Mouse (Mus musculus): ENCODE data around the gene Creb3l2. TPM values are rescaled to one million over a fixed set of nuclear protein-coding genes. Genes with fewer than 3 reads are reported as not detected.
A peak's percentile ranks its signal among the peaks of the same experiment; 100 is the strongest.

Gene Creb3l2
- total RNA-seq, 2 experiments from 2014 or later = 10.9 to 14.1 TPM

DNA sequence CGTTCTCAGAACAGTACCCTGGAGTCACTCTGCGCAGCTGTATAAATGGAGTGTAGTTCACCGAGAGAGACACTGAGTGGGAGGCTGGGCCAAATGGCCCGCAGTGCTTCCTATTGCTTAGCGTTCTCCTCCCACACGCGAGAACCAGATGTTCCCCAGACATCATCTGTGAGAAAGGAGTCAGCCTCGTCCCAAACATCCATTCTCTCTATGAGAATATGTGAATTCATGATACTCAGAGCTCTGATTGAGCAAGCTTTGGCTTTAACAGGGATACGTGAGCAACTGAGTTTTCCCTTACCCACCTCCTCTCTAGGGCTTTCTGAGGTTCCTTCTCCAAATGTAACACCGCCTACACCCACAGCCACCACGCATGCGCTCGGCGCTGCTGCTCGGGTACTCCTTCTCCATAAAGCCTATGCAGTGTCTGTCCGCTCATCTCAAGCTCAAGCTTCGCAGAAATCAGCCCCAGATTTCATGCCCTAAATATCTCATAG lies 22.5 kb downstream of the Creb3l2 start:
- H3K27ac ChIP-seq = peak overlapping the region; percentile 72
- peak; percentile 82 for DNase-seq
- no peak for TF ChIP-seq CTCF (IDR thresholded peaks at IDR 0.05)
- intact Hi-C loops (cut with DNase I) = no loop called here
- H3K4me3 ChIP-seq = peak overlapping the region; percentile 32

DNA sequence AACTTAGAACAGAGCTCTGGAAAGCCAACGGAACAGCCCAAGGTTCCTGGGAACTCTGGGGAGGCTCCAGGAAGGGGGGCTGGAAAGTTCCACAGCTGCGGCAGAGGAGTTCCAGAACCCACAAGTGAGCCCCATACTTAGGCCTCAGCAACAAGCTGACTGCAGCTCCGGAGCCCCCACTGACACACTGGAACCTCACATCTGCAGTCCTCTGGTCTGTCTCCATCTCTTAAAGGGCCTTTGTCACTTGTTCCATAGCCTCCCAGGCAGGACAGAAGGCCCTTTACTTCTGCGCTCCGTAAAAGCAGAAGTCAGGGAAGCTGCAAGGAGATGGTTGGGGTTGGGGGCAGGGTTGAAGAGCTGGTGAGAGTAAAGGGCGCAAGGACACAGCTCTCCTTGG lies 23.0 kb downstream of the Creb3l2 start:
- peak overlapping the region; percentile 32 for H3K4me3 ChIP-seq
- peak overlapping the region; percentile 72 for H3K27ac ChIP-seq
- no peak for TF ChIP-seq CTCF (IDR thresholded peaks at IDR 0.05)
- intact Hi-C loops (cut with DNase I) = no loop called here
- no peak for DNase-seq

DNA sequence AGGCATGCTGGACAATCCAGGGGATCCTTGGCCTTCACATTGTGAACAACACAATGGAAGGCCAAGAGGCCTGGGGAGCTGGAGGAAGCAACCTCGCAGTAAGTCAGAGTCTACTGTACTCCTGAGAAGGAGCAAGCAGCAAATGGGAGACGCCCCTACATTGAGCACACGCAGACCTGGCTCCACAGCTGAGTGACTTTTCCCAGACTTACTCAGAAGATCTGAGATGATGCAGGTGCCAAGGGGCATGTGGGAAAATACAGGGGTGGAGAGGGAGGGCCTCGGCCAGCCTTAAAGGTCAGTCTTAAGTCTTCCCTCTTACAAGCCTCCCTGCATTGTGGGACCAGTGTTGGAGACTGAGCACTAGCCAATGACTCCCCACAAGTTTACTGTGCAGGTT lies 25.2 kb downstream of the Creb3l2 start:
- Histone ChIP-seq H3K4me3 (no peak overlapping the region), H3K27ac (0 out of 2 replicates have a peak overlapping the region, but pooled peaks have one; percentile 13)
- DNase-seq = no peak
- TF ChIP-seq CTCF (IDR thresholded peaks at IDR 0.05) = no peak
- intact Hi-C loops (cut with DNase I) = no loop called here

DNA sequence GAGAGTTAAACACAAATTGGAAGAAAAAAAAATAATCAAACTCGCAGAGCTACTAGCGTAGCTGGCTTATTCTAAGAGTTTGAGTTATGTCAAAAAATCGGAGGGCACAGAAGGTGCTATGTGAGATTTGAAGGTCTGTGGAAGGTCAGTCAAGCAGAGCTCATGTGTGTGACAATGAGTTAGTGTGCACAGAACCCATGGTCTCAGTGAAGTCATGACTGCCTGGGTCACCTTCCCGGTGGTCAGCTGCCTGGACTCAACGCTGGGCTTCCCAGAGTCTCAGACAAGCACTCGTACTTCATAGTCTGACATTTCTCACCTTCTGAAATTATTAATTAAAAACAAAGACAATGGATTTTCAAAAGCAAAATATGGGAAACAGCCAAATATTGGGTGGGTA lies 26.4 kb downstream of the Creb3l2 start:
- TF ChIP-seq CTCF (IDR thresholded peaks at IDR 0.05) = no peak

DNA sequence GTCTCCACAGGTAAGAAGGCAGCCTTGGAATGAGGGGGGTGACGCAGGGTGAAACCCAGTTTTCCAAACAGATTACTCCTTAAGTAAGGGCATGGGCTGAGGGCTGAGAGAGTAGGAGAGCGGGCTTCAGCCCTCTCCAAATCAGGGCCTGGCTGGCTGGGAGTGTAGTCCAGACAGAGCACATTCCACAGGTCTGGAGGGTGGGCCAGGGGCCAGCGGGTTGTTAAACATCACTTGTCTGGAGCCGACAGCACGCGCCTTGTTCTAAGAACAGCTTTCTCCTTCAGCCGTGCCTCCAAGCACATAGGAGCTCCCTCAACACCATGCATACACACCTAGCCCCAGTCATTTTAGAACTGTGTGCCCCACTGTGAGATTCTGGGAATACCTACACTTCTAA lies 26.9 kb downstream of the Creb3l2 start:
- Histone ChIP-seq H3K27ac (peak overlapping the region; percentile 9; the same call in 1 of the 2 replicates), H3K4me3 (no peak overlapping the region)
- no peak for TF ChIP-seq CTCF (IDR thresholded peaks at IDR 0.05)
- peak; percentile 76 for DNase-seq
- intact Hi-C loops (cut with DNase I) = no loop called here

More for the DNA sequence above, 26.4 kb downstream of the Creb3l2 start:
- intact Hi-C loops (cut with DNase I) = no loop called here
- DNase-seq = no peak
- Histone ChIP-seq H3K4me3 (no peak overlapping the region), H3K27ac (peak overlapping the region; percentile 9; the same call in 1 of the 2 replicates)

DNA sequence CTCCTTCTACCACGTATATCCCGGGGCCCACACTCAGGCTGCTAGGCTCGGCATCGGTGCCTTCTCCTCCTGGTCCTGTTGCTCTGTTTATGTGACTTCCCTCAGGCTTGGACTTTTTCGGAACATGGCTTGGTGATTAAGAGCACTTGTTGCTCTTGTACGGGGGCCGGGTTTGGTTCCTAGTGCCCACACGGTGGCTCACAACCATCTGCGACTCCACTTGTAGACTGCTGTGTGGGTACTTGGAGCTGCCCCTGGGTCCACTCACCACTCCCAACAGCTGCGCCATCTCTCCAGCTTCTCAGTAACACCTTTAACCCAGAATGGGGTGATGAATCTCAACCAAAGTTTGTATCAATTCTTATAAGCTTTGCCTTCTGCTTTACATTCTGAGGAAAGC lies 27.4 kb downstream of the Creb3l2 start:
- intact Hi-C loops (cut with DNase I) = no loop called here
- TF ChIP-seq CTCF (IDR thresholded peaks at IDR 0.05) = no peak
- Histone ChIP-seq H3K4me3 (no peak overlapping the region), H3K27ac (no peak overlapping the region)
- no peak for DNase-seq

DNA sequence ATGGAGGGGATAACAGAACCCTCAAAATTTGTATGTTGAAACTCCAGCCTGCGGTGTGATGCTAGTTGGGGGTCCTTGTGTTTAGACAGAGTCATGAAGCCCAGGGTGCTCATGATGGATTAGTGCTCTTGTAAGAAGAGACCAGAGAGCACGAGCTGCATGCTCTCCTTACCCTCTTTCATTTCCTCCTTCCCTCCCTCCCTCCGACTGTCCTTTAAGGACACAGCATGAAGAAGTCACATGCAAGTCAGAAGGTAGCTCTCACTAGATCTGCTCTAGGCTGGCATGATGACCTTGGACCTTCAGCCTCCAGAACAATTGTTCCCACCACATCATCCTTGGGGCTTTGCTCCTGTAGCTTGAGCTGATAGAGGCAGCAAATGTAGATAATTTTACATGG lies 30.2 kb downstream of the Creb3l2 start:
- DNase-seq = no peak
- Histone ChIP-seq H3K27ac (no peak overlapping the region), H3K4me3 (no peak overlapping the region)
- TF ChIP-seq CTCF (IDR thresholded peaks at IDR 0.05) = no peak
- intact Hi-C loops (cut with DNase I) = no loop called here

DNA sequence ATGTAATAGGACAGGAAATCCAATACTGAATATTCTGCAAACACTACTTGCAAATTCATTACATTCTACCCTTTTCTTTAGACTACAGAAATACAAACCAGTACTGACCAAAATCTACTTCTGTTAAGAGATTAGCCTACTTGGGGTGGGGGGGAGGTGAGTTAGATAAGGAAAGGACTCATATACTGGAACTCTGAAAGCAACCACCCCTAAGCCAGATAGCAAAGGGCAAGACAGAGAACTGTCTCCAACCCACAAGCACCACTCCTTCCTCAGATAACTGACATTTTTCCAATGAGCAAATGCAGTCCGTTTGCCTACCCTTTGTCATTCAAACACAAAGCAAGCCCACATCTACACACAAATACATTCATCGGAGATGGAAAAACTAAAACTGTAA lies 32.1 kb downstream of the Creb3l2 start:
- TF ChIP-seq CTCF (IDR thresholded peaks at IDR 0.05) = no peak
- H3K4me3 ChIP-seq = no peak overlapping the region
- H3K27ac ChIP-seq = no peak overlapping the region
- intact Hi-C loops (cut with DNase I) = no loop called here
- DNase-seq = no peak

DNA sequence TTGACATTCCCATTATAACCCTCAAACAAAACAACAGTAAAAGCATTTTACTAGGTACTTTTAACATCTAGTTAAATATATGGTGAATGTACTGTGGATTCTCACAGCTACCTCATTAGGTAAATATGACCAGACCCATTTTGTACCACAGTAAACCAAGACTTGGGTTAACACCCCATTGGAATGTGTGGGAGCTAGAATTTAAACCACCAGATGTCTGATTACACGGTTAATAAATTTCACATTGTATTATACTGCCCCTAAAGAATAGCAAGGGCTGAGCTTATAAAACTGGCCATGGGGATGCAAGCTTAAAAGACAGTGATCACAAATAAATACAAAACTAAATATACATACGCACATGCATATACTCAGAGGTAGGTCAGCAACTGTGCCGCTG lies 34.1 kb downstream of the Creb3l2 start:
- H3K4me3 ChIP-seq = no peak overlapping the region
- intact Hi-C loops (cut with DNase I) = no loop called here
- no peak for DNase-seq
- H3K27ac ChIP-seq = no peak overlapping the region
- no peak for TF ChIP-seq CTCF (IDR thresholded peaks at IDR 0.05)

DNA sequence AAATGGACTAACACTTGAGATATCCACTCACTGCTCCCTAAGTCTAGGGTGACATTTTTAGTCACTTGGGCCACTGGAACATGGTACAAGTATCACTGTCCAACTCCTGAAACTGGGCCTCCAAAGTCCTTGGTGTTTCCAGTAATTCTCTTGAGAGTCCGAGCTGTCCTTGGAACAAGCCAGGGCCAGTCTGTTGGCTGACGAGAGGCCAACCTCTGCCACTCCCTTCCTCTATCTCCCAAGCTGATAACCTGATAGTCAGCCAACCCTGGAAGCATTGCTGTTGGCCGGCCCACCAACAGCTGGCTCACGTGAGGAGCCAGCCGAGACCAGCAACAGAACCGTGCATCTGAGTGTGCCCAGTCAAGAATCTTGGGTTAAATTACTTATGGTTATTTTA lies 35.0 kb downstream of the Creb3l2 start:
- H3K4me3 ChIP-seq = no peak overlapping the region
- DNase-seq = peak; percentile 39
- no peak for TF ChIP-seq CTCF (IDR thresholded peaks at IDR 0.05)
- H3K27ac ChIP-seq = no peak overlapping the region
- intact Hi-C loops (cut with DNase I) = no loop called here

DNA sequence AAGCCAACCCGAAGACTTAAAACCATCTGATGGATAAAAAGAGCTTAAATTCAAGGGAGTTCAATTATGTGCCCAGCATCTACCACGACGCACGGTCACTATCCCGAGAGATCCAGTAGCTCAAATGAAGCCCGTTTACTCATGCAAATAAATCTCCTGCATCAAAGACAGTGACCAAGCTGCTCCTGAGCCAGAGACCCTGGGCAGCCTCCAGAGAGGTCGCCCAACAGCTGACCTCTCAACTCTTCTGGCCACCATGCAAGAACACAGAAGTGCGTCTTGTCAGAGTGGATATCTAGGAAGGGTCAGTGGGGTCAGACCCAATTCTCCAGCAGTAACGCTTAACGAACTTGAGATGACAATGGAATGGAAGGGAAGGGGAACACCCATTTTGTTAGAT lies 35.9 kb downstream of the Creb3l2 start:
- intact Hi-C loops (cut with DNase I) = no loop called here
- Histone ChIP-seq H3K4me3 (no peak overlapping the region), H3K27ac (no peak overlapping the region)
- no peak for TF ChIP-seq CTCF (IDR thresholded peaks at IDR 0.05)
- DNase-seq = peak; percentile 30

DNA sequence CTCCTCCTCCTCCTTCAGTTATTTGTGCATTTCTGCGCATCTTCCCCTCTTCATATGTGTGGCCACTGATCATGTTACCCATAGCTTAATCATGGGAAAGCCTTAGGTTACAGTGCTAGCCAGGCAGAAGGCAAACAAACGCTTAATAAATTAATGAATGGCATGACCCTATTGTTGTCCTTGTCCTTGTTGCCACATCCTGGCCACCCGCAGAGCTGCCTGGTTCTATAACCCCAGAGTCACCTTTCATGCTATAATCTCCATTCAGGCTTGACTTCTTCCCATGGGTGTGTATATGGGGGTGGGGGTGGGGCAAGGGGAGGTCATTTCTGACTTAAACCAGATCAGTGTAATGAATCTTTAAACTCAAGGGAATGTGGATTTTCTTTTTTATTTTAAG lies 37.6 kb downstream of the Creb3l2 start:
- DNase-seq = no peak
- TF ChIP-seq CTCF (IDR thresholded peaks at IDR 0.05) = no peak
- Histone ChIP-seq H3K4me3 (no peak overlapping the region), H3K27ac (no peak overlapping the region)
- intact Hi-C loops (cut with DNase I) = no loop called here

DNA sequence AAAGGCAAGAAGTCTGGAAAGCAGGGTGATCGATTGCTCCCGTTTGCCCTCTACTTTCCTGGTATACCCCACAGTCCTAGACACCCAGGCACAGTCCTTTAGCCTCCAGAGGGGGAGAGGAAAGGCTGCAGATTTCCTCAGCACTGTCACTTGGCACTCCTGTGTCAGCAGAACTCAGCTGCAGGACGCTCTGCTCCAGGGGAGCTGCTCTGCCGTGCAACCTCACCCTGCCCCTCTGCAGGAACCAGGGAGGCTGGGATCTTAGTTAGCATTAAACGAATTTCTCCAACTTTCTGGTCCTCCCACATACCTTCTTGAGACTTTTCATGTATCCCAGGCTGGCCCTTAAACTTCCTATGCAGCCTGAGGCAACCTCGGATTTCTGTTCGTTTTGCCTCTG lies 40.0 kb downstream of the Creb3l2 start:
- intact Hi-C loops (cut with DNase I) = no loop called here
- no peak overlapping the region for H3K4me3 ChIP-seq
- TF ChIP-seq CTCF (IDR thresholded peaks at IDR 0.05) = no peak
- peak; percentile 28 for DNase-seq
- peak overlapping the region; percentile 6; the same call in 1 of the 2 replicates for H3K27ac ChIP-seq

DNA sequence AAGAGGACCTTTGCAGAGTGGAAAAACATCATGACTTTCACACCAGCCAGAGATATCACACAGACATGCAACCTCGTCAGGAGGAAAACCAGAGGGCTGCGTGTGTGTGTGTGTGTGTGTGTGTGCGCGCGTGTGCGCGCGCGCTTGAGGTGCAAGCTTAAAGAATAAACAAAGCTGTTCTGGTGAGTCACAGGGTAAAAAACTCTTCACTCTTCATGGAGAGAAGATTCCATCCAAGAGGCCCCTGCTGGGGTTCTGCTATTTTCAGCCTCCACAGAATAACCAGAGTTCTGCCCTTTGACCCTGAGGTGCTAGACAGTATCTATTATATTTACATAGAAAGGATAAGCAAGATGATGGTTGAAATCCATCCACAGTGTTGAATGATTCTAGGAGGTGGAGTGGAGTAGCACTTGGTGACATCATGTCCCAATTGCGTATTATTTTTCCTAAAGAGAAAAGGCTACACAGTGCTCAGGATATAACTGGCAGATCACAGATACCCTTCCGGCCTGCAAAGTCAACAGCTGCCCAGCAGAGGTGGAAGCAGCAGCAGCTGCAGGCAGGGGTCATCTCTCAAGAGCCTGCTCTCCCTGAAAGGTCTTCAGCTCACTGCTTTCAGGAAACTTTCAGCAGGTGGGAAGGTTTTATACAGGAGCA lies 41.0 kb downstream of the Creb3l2 start:
- DNase-seq = no peak
- H3K27ac ChIP-seq = no peak overlapping the region; the same call in 1 of the 2 replicates
- TF ChIP-seq CTCF (IDR thresholded peaks at IDR 0.05) = no peak
- intact Hi-C loops (cut with DNase I) = no loop called here
- no peak overlapping the region for H3K4me3 ChIP-seq

Measured in gastrocnemius, adult 2 months (tissue).